Mouse (Mus musculus) ZHBTc4 (cell line): ENCODE results near the gene Fbln5.

Experiments
- DNase-seq: peaks from one replicate; pipeline ENCODE4 v3.0.0-alpha.2; 2011; ENCODE audit warnings: low read depth, low spot score

Fbln5 gene

GRCm38 (mm10) chr12:101810515-101810914, 8.3 kb downstream of the Fbln5 start:
- DNase-seq, result no peak

DNA sequence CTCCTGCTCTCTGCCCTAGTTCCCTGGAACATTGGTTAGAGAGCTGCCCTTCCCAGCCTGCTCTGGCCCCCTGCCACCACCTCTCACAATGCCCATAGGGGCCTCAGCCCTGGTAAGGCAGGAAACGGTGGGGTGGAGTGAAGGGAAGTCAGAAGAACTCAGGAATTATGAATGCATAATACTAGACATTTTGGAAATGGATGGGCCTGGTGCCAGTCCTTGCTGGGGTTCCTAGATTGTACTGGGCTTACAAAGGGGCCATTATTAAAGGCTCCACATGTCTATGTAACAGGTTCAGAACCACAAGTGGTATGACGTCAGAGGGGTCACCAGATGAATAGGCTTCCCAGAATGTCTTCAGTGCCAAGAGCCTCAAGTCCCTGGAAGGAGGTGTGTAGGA, 11.5 kb downstream of the Fbln5 start:
- no peak for DNase-seq

- no peak for DNase-seq
Observed at GRCm38 (mm10) chr12:101802445-101802844, 16.4 kb downstream of the Fbln5 start.

- DNase-seq, result no peak
Observed at GRCm38 (mm10) chr12:101801744-101802143, 17.1 kb downstream of the Fbln5 start.

- no peak for DNase-seq
Observed at GRCm38 (mm10) chr12:101801051-101801450, 17.8 kb downstream of the Fbln5 start.

DNA sequence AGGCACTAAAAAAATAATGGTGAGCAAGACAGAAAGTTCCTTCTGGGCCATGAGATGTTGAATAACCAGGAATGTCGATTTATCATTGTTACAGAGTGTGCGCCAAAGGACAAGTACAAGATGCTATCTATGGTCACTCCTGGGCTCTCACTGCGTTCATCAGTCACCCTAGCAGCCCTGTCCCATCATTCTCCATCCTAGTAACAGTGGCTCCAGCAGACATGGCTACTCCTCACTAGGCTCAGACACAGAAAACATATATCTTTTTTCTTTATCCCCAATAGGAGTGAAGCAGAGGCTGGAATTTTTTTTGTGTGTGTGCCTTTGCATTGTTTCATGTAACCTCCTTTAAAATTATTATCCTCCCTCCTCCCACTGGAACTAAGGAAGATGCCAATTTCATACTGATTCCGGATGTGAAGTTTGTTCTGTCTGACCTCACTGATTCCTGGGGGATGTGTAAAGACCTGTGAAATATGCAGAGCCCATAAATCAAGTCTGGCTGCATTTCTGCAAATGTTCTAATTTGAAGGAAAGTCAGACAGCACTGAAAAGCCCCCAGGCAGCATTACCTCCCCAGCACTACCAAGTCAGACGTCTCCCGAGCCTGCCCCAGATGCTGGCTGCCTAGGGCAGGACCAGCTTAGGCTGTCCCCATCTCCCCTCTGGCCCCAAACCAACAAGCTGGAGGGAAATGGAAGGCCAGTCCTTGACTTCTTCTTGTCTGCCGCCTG, 20.5 kb downstream of the Fbln5 start:
- no peak for DNase-seq

DNA sequence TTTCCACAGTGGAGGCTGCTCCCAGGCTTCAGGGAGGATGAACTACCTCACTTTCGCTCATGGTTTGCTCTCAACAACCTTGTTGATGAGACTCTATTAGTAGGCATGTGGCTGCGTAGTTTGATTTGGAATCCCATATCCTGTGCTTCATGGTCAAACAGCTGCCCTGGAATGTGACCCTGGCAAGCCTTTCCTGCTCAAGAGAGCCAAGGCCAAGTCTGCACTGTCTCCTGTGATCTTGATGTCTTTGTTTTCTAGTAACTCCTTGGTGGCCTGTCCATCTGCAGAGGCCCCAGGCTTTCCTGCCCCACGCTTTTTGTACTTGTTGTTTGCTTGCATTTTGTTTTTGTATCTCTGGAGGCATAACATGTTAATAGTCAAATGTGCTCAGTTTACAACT, 24.4 kb downstream of the Fbln5 start:
- DNase-seq, result no peak

- DNase-seq, result no peak
Observed at GRCm38 (mm10) chr12:101793221-101793621, 25.6 kb downstream of the Fbln5 start.

- no peak for DNase-seq
Observed at GRCm38 (mm10) chr12:101792684-101793083, 26.2 kb downstream of the Fbln5 start.

- DNase-seq, result no peak
Observed at GRCm38 (mm10) chr12:101789767-101790166, 29.1 kb downstream of the Fbln5 start.

DNA sequence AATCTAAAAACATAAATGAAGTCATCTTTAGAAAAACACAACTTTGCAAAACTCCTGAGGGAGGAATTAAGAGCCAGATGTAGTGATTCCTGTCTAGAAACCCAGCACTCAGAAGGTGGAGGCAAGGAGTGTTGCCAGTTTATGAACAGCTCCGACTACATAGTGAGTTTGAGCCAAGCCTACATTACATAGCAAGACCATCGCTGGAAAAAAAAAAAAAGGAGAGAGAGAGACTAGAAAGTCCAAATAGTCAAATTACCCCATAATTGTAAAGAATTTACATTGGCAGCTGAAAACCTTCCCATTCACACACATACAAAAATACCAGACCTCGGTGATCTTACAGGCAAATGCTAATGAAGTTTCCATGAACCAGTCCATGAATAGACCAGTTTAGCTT, 29.6 kb downstream of the Fbln5 start:
- DNase-seq, result no peak

- DNase-seq, result peak; percentile 64
Observed at GRCm38 (mm10) chr12:101782787-101783186, 36.1 kb downstream of the Fbln5 start.

- no peak for DNase-seq
Observed at GRCm38 (mm10) chr12:101780915-101781314, 37.9 kb downstream of the Fbln5 start.

- DNase-seq, result no peak
Observed at GRCm38 (mm10) chr12:101777613-101778325, 41.1 kb downstream of the Fbln5 start.

- no peak for DNase-seq
Observed at GRCm38 (mm10) chr12:101776383-101776782, 42.5 kb downstream of the Fbln5 start.

DNA sequence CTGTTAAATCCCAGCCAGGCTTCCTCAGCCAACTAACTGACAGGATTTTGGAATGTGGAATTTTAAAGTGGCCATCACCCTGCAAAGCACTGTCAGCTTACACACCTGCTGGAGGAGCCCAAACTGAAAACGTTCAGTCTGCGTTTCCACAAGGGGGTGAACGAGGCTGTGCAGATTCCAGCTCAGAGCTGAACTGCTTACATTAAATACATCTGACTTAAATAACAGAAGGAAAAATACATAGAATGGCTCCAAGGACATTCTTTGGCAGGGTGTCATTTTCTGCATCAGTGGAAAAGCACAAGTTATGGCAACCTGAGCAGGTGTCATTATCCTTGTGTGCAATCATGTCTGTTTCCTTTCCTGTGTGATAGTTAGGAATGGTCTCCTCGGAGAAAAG, 44.7 kb downstream of the Fbln5 start:
- DNase-seq, result no peak

DNA sequence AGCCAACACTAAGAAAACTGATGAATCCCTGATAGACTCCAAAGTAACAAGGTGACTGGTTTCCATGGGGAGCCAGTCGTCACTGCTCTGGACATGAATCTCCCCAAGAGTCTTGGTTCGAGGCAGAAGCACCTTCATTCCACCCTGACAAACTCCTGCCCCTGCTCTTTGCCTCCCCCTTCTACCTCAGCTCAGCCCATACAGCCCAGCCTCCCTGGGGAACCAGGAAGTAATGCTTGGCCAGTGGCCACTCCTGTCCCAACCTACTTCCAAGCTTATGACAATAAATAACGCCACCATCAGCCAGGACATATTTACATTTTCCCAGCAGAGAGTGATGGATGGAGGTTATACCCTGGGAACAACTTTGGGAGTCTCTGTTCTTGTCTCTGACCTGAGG, 45.9 kb downstream of the Fbln5 start:
- DNase-seq, result no peak

DNA sequence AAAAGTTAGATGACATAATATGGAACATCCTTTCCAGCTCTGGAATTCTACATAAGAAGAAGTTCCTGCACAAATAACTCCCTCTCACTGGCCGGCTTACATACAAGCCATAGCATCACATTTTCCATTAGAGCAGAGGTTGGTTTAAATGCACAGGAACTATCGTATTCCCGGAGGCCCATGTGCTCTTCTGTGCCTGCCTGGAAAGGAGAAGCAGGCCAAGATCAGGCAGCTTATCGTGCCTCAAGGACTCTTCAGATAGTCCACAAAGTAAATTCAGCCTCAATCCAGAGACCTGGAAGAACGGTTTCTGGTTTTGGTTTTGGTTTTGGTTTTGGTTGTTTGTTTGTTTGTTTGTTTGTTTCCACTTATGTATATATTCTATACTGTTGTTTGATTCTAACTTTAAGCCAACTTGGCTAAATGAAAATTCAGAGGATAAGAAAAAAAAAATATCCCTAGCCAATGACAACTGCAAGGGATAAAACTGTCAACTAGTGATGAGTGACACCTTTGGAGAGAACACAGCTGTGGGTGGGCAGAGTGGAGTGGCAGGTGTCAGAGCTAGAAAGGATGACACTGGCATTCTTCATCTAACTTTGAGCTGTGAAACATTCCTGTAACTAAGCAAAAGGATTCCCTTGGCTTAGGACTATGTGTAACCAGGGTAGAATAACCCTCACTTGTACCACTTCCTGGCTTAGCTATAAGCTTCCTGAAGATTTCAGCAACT, 48.4 kb downstream of the Fbln5 start:
- DNase-seq, result no peak

GRCm38 (mm10) chr12:101767306-101768053, 51.4 kb downstream of the Fbln5 start:
- DNase-seq, result no peak

DNA sequence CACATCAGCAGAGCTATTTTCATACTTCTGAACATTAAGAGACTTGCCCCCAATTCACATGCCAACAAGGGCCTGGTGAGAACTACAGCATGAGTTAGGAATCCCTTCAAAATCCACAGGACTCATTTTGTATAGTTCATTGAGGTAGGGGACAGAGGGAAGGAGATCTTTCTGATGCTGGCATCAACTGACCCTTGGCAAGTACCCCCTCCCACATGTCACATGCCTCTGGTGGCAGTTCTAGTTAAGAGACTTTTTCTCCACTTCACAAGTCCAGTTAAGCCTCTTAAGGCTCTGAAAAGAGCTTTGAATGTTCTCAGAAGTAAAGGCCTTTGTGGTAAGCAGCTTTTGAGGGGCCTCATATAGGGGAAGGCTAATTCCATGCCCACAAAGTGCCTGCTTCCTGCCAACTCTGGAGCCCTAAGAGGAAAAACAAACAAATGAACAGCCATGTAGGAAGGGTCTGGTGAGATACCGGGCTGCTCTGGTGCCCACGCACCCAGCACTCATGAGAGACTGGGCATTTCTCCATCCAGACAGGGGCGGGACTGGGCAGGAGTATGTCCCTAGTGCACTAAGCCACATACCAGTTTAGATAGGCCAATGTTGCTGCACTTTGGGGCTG, 52.5 kb downstream of the Fbln5 start:
- DNase-seq, result no peak

DNA sequence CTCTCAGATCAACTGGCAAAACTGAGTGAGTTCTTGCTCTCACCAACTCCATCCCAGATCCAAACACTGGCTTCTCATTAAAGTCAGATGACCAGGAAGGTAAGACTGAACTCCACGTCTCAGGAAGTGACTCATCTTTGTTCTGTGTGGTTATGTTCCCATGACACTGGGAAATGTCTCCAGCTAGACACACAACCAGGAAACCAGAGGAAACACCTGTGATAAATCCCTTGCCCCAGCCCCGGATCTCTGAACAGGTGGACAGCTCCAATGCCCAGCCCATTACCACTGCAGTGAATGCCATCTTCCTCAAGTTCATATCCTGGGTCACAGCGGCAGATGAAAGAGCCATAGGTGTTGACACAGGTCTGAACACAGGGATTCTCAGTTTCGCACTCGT, 54.0 kb downstream of the Fbln5 start:
- DNase-seq, result no peak
